Mouse (Mus musculus) embryonic stem cell, embryonic (primary cell): Measurements from ENCODE around the gene Atp5d.

ENCODE experiments used
- CTCF ChIA-PET, 4 experiments: fragments of 300-600 bp in 2 of 4; fragments of 350-600 bp in 2 of 4; sonication (Branson Sonifier 250); formaldehyde crosslinking; loops; one replicate each; lab custom pipeline; 2022; ENCODE audit warnings: inconsistent platforms in 2 of 4; lab: Charles Lee
- POLR2A ChIA-PET, 4 experiments: fragments of 300-600 bp in 2 of 4; fragments of 350-600 bp in 2 of 4; sonication (Branson Sonifier 250); formaldehyde crosslinking; loops; one replicate each; lab custom pipeline; 2022; ENCODE audit warnings: antibody characterized with exemption in 4 of 4, inconsistent platforms in 1 of 4; lab: Charles Lee

Atp5d gene

DNA sequence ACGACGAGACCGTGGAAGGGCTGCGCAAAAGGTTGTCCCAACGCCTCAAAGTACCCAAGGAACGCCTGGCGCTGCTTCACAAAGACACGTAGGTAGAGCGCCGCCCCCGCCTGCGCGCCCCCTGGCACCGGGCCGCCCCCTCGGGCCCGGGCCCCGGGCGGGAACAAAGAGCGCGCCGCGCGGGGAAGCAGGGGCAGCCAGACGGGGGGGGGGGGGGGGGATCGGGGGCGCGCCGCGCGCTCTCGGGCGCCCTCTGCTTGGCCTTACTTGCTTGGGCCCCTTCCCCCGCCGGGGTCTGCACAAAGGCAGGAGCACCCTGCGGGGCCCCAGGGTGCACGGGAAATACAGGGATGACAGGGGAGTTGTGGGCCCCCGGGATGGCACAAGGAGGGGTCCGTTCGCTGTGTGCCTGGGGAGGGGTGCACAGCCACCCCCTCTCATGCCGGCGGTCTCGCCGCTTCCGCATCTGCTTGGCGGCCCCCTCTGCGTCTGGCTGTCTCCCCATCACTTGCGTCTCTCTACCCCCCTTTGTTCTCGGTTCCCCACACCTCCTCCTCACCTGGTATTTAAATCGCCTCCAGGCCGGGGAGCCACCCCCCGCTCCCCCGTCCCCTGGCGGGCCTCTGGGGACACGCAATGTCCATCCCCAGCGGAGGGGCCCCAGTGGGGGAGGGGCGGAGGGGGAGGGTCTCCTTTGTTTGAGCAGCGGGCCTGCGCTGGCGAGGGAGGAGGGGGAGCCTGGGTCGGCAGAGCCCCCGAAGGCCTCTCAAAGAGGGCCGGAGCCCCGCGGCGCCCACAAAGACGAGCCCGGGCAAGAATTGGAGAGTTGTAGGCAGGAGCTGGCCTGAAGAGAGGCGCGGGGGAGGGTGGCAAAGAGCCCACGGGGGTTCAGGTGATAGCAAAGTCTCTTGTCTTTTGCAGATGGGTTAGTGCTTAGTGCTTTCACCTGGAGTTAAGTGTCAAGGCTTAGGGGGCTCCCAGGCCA, 12.1 kb downstream of the Atp5d start:
- CTCF ChIA-PET: interaction anchor here in 3 of 4 experiments (0.8 to 5.2 kb wide), 9 partner anchors 9 to 1139 kb away, joined by 3 to 98 read pairs (median 5); partner anchors contain the start of gene Cirbp (in 1 of the 3)
- POLR2A ChIA-PET: interaction anchor here (0.6 to 12.6 kb wide), 34 partner anchors 8 to 370 kb away, joined by 3 to 321 read pairs (median 4); partner anchors contain the start of genes Gamt (in 3 of the 4), 1600002K03Rik (in 2 of the 4), Cirbp (in 2 of the 4) and Dazap1 (in 2 of the 4)

DNA sequence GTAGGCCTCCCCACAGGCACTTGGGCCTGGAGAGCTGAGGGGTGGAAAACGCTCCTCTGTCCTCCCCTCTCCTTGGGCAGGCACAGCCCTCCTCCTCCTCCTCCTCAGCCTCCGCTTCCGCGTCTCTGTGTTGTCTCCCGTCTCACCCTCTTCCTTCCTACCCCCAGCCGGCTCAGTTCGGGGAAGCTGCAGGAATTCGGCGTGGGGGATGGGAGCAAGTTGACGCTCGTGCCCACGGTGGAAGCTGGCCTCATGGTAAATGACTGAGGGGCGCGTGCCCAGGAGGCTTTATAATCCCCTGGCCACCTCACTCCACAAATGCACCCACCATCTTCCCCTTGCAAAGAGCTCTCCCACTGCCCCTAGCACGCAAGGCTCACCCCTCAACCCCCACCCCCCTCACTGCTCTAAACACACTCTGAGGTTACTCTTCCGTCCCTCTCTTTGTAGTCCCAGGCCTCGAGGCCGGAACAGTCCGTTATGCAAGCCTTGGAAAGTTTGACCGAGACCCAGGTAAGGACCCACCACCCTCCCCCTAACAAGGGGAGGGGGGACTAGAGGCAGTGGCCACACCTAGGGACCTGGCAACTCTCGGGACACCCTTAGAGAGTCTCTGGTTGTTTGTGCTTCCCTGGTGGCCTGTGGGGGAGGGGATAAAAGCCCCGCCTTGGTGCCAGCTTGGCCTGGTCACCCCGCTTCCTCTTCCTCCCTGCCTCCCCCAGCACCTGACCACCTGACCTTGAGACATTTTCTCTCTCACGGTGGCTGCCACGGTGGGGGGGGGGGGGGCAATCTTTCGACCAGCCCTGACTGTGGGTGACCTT, 13.0 kb downstream of the Atp5d start:
- ChIA-PET CTCF (interaction anchor here (0.7 to 2.5 kb wide), 9 partner anchors 8 to 1138 kb away, joined by 3 to 21 read pairs (median 5); partner anchors contain the start of gene Cirbp (in 1 of the 4)), POLR2A (interaction anchor here (0.6 to 12.6 kb wide), 29 partner anchors 7 to 470 kb away, joined by 3 to 321 read pairs (median 3); partner anchors contain the start of genes Gamt (in 3 of the 4), 1600002K03Rik (in 2 of the 4), Cirbp (in 2 of the 4) and Dazap1 (in 2 of the 4))

DNA sequence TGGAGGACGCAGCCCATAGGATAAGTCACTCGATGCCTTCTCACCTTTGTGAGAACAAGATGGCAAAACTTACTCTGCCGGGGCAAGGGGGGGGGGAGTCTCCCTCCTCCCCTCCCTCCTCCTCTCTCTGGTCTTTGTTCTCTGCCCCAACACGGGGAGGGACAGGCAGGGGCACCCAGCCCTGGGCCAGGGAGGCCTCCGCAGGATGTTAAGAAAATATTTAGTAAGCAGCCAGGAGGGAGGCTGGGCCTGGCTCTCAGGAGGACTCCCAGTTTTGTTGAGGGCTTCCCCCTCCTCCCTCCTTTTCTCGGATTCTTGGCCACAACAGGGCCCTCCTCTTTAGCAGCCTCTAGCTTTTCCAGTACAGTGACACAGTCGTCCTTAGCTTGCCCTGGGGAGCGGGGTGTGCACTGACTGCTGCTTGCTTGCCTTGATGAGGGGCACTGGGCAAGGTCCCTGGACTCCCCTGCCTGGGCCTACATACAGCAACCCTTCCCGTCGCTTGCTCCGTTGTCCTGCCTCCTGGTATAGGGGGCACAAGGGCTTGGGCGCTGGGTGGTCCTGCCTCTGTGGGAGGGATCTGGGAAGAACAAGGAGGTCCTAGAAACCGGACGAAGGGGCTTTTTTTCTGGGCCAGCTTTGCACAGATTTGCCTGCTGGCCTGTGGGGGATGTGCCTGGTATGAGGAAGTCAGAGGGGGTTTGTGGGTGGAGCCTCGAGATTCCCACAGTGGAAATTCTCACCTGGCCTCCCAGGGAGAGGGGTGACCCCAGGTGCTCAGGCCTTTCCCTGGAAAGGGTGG, 13.8 kb downstream of the Atp5d start:
- POLR2A ChIA-PET: interaction anchor here in 3 of 4 experiments (0.8 to 12.6 kb wide), 13 partner anchors 6 to 298 kb away, joined by 3 to 321 read pairs (median 5); partner anchors contain the start of genes 1600002K03Rik (in 2 of the 3), Cirbp (in 2 of the 3), Dazap1 (in 2 of the 3) and Gamt (in 1 of the 3)

DNA sequence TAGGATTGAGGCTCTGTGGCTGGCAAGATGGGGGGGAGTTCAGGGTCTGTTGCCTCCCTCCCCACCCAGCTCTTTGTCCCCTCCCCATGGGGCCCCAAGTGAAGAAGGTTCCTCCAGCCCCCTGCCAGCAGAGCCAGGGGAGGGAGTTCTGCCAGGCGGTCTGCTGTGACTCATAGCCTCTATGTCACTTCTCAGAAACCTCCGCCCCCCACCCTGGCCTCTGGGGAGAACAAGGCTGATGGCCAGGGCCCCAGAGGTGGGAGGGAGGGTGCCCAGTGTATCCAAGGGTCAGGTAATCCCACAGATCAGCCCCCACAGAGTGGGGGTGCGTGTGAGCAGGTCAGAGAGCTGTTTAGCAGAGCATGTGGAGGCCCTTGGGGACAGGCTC, 14.4 kb downstream of the Atp5d start:
- POLR2A ChIA-PET: interaction anchor here in 3 of 4 experiments (0.6 to 12.6 kb wide), 13 partner anchors 6 to 299 kb away, joined by 3 to 321 read pairs (median 4); partner anchors contain the start of genes 1600002K03Rik (in 2 of the 3), Cirbp (in 2 of the 3), Dazap1 (in 1 of the 3) and Ptbp1 (in 1 of the 3)
- CTCF ChIA-PET: interaction anchor here in 2 of 4 experiments (1.0 to 2.5 kb wide), 3 partner anchors 12 to 16 kb away, joined by 3 to 21 read pairs (median 11); partner anchors contain the start of gene Cirbp (in 1 of the 2)

More for the DNA sequence above, 13.8 kb downstream of the Atp5d start:
- CTCF ChIA-PET: interaction anchor here in 3 of 4 experiments (0.7 to 2.5 kb wide), 4 partner anchors 12 to 22 kb away, joined by 3 to 21 read pairs (median 12); partner anchors contain the start of gene Cirbp (in 1 of the 3)

DNA sequence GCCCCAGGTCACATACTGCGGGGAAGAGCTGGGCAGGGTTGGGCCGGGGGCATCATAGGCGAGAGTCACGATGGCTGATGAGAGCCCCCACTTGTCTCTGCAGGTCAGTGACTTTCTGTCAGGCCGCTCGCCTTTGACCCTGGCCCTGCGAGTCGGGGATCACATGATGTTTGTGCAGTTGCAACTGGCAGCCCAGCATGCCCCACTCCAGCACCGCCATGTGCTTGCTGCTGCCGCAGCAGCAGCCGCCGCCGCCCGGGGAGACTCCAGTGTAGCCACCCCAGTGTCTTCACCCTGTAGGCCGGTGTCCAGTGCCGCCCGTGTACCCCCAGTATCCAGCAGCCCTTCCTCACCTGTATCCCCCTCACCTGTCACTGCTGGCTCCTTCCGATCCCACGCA, 15.3 kb downstream of the Atp5d start:
- CTCF ChIA-PET: no interaction called here
- POLR2A ChIA-PET: interaction anchor here in 3 of 4 experiments (0.6 to 12.6 kb wide), 12 partner anchors 11 to 482 kb away, joined by 3 to 321 read pairs (median 4); partner anchors contain the start of genes 1600002K03Rik (in 2 of the 3), Cirbp (in 2 of the 3) and Med16 (in 1 of the 3)

DNA sequence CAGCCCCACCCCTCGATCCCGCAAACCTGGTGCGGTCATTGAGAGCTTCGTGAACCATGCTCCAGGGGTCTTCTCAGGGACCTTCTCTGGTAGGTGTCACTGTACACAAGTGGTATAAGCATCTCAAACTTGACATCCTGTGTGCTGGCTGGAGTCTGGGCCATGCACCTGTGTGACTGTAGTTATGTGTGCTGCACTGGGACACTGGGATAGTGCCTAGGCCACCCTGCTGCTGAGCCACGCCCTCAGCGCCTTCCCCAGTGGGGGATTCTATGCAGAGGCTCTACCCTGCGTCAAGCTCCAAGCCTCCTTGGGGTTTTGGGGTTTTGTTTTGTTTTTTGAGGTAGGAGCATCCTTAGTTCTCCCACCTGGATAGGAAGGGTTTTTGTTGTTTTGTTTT, 16.0 kb downstream of the Atp5d start:
- ChIA-PET POLR2A (interaction anchor here (0.5 to 12.6 kb wide), 17 partner anchors 8 to 483 kb away, joined by 3 to 321 read pairs (median 3); partner anchors contain the start of genes 1600002K03Rik (in 2 of the 4), Cirbp (in 2 of the 4), Tmem259 (in 2 of the 4) and Med16 (in 1 of the 4)), CTCF (interaction anchor here in 3 of 4 experiments (0.9 to 1.4 kb wide), 4 partner anchors 10 to 219 kb away, joined by 4 to 20 read pairs (median 5); no protein-coding TSS in a partner anchor)

DNA sequence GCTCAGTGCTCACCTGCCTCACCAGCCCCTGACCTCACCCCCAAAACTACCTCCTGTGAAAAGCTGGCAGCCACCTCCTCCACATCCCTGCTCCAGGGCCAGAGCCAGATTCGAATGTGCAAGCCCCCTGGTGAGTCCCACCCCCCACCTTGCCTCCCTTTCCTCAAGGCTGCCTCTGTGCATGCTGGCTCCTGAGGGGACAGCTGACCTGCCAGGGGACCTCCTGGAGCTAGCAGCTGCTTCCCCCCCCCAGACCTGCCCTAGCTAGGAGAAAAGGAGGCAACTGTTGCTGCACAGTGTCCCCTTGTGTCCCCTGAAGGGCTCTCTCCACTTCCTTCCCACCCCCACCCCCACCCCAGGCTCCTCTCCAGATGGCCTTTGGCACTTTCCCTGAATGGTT, 16.8 kb downstream of the Atp5d start:
- CTCF ChIA-PET: interaction anchor here in 3 of 4 experiments (0.6 to 1.5 kb wide), 6 partner anchors 9 to 375 kb away, joined by 3 to 6 read pairs (median 4); no protein-coding TSS in a partner anchor
- POLR2A ChIA-PET: interaction anchor here (0.6 to 12.6 kb wide), 12 partner anchors 6 to 301 kb away, joined by 3 to 321 read pairs (median 4); partner anchors contain the start of genes 1600002K03Rik (in 2 of the 4), Cirbp (in 2 of the 4), Midn (in 1 of the 4) and Ptbp1 (in 1 of the 4)

DNA sequence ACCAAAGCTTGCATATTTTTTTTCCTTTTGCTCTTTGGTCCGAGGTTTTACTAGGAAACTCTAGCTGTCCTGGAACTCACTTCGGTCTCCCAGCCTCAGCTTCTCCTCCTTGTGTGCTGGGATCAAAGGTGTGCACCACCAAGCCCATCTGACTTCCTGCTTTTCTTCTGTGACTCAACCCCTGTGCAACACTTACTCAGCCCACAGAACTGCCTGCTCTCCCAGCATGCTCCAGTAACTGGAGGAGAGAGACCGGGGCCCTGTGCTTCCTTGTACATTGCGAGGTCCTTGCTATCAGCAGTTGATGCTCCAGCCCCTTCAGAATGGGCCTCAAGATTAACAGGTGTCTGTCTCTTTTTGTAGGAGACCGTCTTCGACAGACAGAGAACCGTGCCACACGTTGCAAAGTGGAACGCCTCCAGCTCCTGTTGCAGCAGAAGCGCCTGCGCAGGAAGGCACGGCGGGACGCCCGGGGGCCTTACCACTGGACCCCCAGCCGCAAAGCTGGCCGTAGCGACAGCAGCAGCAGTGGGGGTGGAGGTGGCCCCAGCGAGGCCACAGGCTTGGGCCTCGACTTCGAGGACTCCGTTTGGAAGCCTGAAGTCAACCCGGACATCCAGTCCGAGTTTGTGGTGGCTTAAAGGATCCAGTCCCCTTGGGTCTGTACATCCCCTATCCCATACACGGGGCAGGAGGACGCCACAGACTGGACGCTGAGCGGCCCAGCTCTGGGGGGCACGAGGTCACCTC, 17.7 kb downstream of the Atp5d start:
- ChIA-PET POLR2A (interaction anchor here (0.6 to 12.6 kb wide), 18 partner anchors 7 to 302 kb away, joined by 3 to 321 read pairs (median 4); partner anchors contain the start of genes 1600002K03Rik (in 2 of the 4), Cirbp (in 2 of the 4), Midn (in 1 of the 4) and Ptbp1 (in 1 of the 4)), CTCF (interaction anchor here in 2 of 4 experiments (0.6 to 1.5 kb wide), 5 partner anchors 8 to 601 kb away, joined by 3 to 6 read pairs (median 5); no protein-coding TSS in a partner anchor)

DNA sequence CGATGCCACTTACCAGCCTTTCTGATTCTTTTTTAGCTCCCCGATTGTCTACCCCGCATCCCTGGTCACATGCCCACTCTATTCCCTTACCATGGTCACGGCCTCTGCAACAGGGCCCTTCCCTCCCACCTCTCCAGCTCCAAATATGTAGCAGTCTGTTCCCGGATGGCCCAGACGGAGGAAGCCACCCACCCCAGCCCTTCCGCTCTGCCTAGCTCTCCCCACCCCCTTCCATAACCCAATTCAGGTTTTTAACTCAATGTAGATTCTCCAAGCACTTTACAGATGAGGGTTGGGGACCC, 18.3 kb downstream of the Atp5d start:
- POLR2A ChIA-PET: interaction anchor here (0.6 to 12.6 kb wide), 17 partner anchors 8 to 303 kb away, joined by 3 to 321 read pairs (median 4); partner anchors contain the start of genes 1600002K03Rik (in 2 of the 4), Cirbp (in 2 of the 4), Midn (in 1 of the 4) and Ptbp1 (in 1 of the 4)
- CTCF ChIA-PET: interaction anchor here in 2 of 4 experiments (0.6 to 1.5 kb wide), 5 partner anchors 8 to 95 kb away, joined by 4 to 6 read pairs (median 5); no protein-coding TSS in a partner anchor

DNA sequence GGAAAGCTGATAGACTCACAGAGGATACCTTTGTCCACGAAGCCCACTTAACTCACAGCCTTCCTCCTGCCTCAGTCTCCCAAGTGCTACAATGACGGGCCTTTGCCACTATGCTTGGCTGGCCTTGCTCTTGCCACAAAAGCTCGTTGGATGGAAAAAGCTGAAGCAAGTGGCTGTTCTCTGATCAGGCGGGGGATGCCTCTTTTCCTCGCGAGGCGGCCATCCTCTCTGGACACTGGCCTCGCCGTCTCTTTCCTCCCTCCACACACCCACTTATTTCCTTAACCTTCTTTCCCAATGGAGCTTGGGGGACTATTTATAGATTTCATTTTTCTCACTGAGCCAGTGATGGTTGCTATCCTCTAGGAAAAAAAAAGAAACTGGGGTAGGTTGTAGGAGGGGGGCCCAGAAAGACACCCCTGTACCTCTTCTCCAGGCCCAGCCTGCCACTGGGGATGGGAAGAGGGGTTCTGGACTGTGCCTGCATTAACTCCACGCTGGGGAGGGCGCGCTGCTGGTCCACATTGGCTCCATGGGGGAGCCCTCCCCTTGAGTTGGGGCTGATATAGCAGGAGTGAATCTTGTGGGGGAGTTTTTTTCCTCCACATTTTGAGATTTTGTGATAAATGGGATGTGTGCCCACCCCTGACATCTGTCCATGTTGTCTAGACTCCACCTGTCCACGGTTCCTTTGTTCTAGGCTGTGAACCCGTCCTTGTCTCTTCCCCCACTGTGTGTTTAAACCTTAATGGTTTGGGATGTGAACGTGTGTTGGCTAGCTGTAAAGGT, 18.9 kb downstream of the Atp5d start:
- ChIA-PET POLR2A (interaction anchor here (0.7 to 16.3 kb wide), 25 partner anchors 6 to 299 kb away, joined by 3 to 321 read pairs (median 6); partner anchors contain the start of genes 1600002K03Rik (in 2 of the 4), Cirbp (in 2 of the 4), Midn (in 2 of the 4) and Cbarp (in 1 of the 4)), CTCF (interaction anchor here in 3 of 4 experiments (0.6 to 1.3 kb wide), 4 partner anchors 10 to 94 kb away, joined by 4 to 5 read pairs (median 4); no protein-coding TSS in a partner anchor)

DNA sequence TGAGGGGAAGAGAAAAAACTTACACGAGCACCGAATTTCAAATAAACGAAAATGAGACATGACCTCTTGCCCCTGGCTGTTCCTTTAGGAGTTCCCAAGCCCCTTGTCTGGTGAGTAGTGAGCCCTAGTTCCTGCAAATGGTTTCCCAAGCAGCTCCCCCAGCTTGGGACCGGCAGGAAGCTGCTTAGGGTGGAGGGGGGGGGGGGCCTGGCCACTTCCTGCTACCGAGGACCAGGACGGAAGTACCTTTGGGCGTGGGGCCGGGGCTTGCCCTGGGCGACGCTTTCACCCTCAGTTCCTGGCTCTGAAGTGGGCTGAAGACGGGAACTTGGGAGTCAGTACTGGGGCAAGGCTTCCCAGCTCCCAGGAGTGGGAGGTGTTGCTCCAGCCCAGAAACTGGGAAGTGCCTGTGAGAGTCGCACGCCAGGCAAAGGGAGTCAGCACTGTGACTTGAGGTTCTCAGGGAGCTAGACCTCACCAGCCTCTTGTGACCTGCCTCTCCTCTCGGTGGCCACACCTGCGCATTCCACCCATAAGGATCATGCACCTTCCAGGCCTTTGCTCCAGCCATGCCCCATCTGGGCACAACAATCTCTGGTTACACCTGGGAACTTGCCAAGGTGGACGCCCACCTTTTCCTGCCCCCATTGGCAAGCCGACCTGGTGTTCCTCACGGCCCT, 20.0 kb downstream of the Atp5d start:
- POLR2A ChIA-PET: interaction anchor here (0.6 to 16.3 kb wide), 44 partner anchors 7 to 304 kb away, joined by 3 to 321 read pairs (median 6); partner anchors contain the start of genes 1600002K03Rik (in 3 of the 4), Dazap1 (in 2 of the 4), Gamt (in 2 of the 4) and Midn (in 2 of the 4)
- CTCF ChIA-PET: interaction anchor here in 3 of 4 experiments (0.6 to 3.5 kb wide), 14 partner anchors 9 to 510 kb away, joined by 3 to 19 read pairs (median 4); partner anchors contain the start of genes Stk11 (in 1 of the 3) and Tmem259 (in 1 of the 3)

DNA sequence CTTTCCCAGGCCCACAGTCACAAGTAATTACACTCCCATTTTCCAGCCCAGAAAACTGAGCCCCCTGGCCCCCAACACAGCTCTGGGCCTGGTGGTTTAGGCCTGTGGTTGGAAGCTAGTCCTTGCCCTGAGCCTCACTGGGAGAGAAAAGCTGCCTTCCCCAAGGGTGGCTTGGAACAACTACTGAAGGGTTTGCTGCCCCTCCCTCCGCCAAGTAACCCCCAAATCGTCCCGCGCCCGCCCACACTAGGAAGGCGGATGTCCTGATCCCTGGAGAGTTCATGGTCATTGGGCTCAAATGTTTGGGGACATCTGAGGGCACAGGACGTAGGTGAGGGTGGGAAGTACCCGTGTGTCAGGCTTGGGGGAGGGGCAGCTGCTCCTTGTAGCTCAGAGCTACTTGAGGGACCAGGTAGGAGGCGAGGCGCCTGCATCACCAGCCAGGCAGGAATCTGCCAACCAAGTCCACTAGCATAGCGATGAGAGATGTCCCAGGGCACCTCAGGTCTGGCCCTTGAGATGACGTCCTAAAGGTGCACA, 20.7 kb downstream of the Atp5d start:
- CTCF ChIA-PET: interaction anchor here in 3 of 4 experiments (0.5 to 3.5 kb wide), 28 partner anchors 8 to 499 kb away, joined by 3 to 19 read pairs (median 4); partner anchors contain the start of genes Stk11 (in 1 of the 3), Tmem259 (in 1 of the 3) and Wdr18 (in 1 of the 3)

More for the DNA sequence above, 20.7 kb downstream of the Atp5d start:
- POLR2A ChIA-PET: interaction anchor here (0.6 to 16.3 kb wide), 80 partner anchors 8 to 545 kb away, joined by 3 to 321 read pairs (median 4); partner anchors contain the start of genes 1600002K03Rik (in 3 of the 4), Med16 (in 3 of the 4), Midn (in 3 of the 4) and Tmem259 (in 3 of the 4)
